Mouse (Mus musculus) E14TG2a.4 (cell line): ENCODE results near the gene Pkn2.

Experiments used
- CTCF ChIP-seq: conservative IDR thresholded peaks from 2 replicates; pipeline ENCODE4 v1.5.1; 2014; ENCODE audit warnings: low read length
- POU5F1 ChIP-seq: IDR thresholded peaks from 2 replicates; pipeline ENCODE4 v1.6.1; 2014; ENCODE audit warnings: low read length, borderline replicate concordance

GRCm38 (mm10) chr3:142899683-142900082 is 17.9 kb upstream of the Pkn2 start:
- no peak for TF ChIP-seq CTCF
- no peak for TF ChIP-seq POU5F1
